Mouse (Mus musculus): ENCODE data around the gene Stat3.

Gene Stat3

GRCm38 (mm10) chr11:100957915-100958469 is 18.7 kb upstream of the Stat3 start:
- Histone ChIP-seq H3K36me3 (ENCODE audit: control insufficient read depth, insufficient read depth, low read length, poor library complexity, severe bottlenecking) (no peaks in the 10 kb centered on the region), H3K27me3 (ENCODE audit: control insufficient read depth, insufficient read depth, low read length, poor library complexity, severe bottlenecking) (no peaks in the 10 kb centered on the region)
- no peak for DNase-seq (ENCODE audit: low read depth, low spot score)

- H3K27me3 ChIP-seq (ENCODE audit: control insufficient read depth, insufficient read depth, low read length, poor library complexity, severe bottlenecking) = no peaks in the 10 kb centered on the region
- DNase-seq (ENCODE audit: low read depth, low spot score) = peak; percentile 65
- no peaks in the 10 kb centered on the region for H3K36me3 ChIP-seq (ENCODE audit: control insufficient read depth, insufficient read depth, low read length, poor library complexity, severe bottlenecking)
Observed at GRCm38 (mm10) chr11:100957244-100957643, 17.9 kb upstream of the Stat3 start.

GRCm38 (mm10) chr11:100949540-100949939 is 10.2 kb upstream of the Stat3 start:
- no peaks in the 10 kb centered on the region for H3K36me3 ChIP-seq (ENCODE audit: control insufficient read depth, insufficient read depth, low read length, poor library complexity, severe bottlenecking)
- DNase-seq (ENCODE audit: low read depth, low spot score) = no peak
- no peaks in the 10 kb centered on the region for H3K27me3 ChIP-seq (ENCODE audit: control insufficient read depth, insufficient read depth, low read length, poor library complexity, severe bottlenecking)

- no peak for DNase-seq (ENCODE audit: low read depth, low spot score)
- H3K36me3 ChIP-seq (ENCODE audit: control insufficient read depth, insufficient read depth, low read length, poor library complexity, severe bottlenecking) = no peaks in the 10 kb centered on the region
- H3K27me3 ChIP-seq (ENCODE audit: control insufficient read depth, insufficient read depth, low read length, poor library complexity, severe bottlenecking) = no peaks in the 10 kb centered on the region
Observed at GRCm38 (mm10) chr11:100948317-100948716, 9.0 kb upstream of the Stat3 start.

- DNase-seq (ENCODE audit: low read depth, low spot score) = peak; percentile 53
- Histone ChIP-seq H3K36me3 (ENCODE audit: control insufficient read depth, insufficient read depth, low read length, poor library complexity, severe bottlenecking) (no peaks in the 10 kb centered on the region), H3K27me3 (ENCODE audit: control insufficient read depth, insufficient read depth, low read length, poor library complexity, severe bottlenecking) (no peaks in the 10 kb centered on the region)
Observed at GRCm38 (mm10) chr11:100947548-100947947, 8.2 kb upstream of the Stat3 start.

- DNase-seq (ENCODE audit: low read depth, low spot score) = no peak
- Histone ChIP-seq H3K36me3 (ENCODE audit: control insufficient read depth, insufficient read depth, low read length, poor library complexity, severe bottlenecking) (no peaks in the 10 kb centered on the region), H3K27me3 (ENCODE audit: control insufficient read depth, insufficient read depth, low read length, poor library complexity, severe bottlenecking) (no peaks in the 10 kb centered on the region)
Observed at GRCm38 (mm10) chr11:100946862-100947261, 7.5 kb upstream of the Stat3 start.

- no peak for DNase-seq (ENCODE audit: low read depth, low spot score)
- no peaks in the 10 kb centered on the region for H3K27me3 ChIP-seq (ENCODE audit: control insufficient read depth, insufficient read depth, low read length, poor library complexity, severe bottlenecking)
- H3K36me3 ChIP-seq (ENCODE audit: control insufficient read depth, insufficient read depth, low read length, poor library complexity, severe bottlenecking) = no peaks in the 10 kb centered on the region
Observed at GRCm38 (mm10) chr11:100942388-100942787, 3.0 kb upstream of the Stat3 start.

GRCm38 (mm10) chr11:100938711-100939511 is 429 bp downstream of the Stat3 start:
- Histone ChIP-seq H3K27me3 (ENCODE audit: control insufficient read depth, insufficient read depth, low read length, poor library complexity, severe bottlenecking) (no peaks in the 10 kb centered on the region), H3K36me3 (ENCODE audit: control insufficient read depth, insufficient read depth, low read length, poor library complexity, severe bottlenecking) (no peaks in the 10 kb centered on the region)
- DNase-seq (ENCODE audit: low read depth, low spot score) = no peak

GRCm38 (mm10) chr11:100938112-100938511 is 1.2 kb downstream of the Stat3 start:
- DNase-seq (ENCODE audit: low read depth, low spot score) = peak; percentile 62
- H3K27me3 ChIP-seq (ENCODE audit: control insufficient read depth, insufficient read depth, low read length, poor library complexity, severe bottlenecking) = no peaks in the 10 kb centered on the region
- H3K36me3 ChIP-seq (ENCODE audit: control insufficient read depth, insufficient read depth, low read length, poor library complexity, severe bottlenecking) = no peaks in the 10 kb centered on the region

- H3K36me3 ChIP-seq (ENCODE audit: control insufficient read depth, insufficient read depth, low read length, poor library complexity, severe bottlenecking) = no peaks in the 10 kb centered on the region
- DNase-seq (ENCODE audit: low read depth, low spot score) = no peak
- H3K27me3 ChIP-seq (ENCODE audit: control insufficient read depth, insufficient read depth, low read length, poor library complexity, severe bottlenecking) = no peaks in the 10 kb centered on the region
Observed at GRCm38 (mm10) chr11:100937295-100937694, 2.0 kb downstream of the Stat3 start.

GRCm38 (mm10) chr11:100935373-100936355 is 3.7 kb downstream of the Stat3 start:
- H3K36me3 ChIP-seq (ENCODE audit: control insufficient read depth, insufficient read depth, low read length, poor library complexity, severe bottlenecking) = no peaks in the 10 kb centered on the region
- DNase-seq (ENCODE audit: low read depth, low spot score) = no peak
- no peaks in the 10 kb centered on the region for H3K27me3 ChIP-seq (ENCODE audit: control insufficient read depth, insufficient read depth, low read length, poor library complexity, severe bottlenecking)

- Histone ChIP-seq H3K27me3 (ENCODE audit: control insufficient read depth, insufficient read depth, low read length, poor library complexity, severe bottlenecking) (no peaks in the 10 kb centered on the region), H3K36me3 (ENCODE audit: control insufficient read depth, insufficient read depth, low read length, poor library complexity, severe bottlenecking) (no peaks in the 10 kb centered on the region)
- DNase-seq (ENCODE audit: low read depth, low spot score) = peak; percentile 76
Observed at GRCm38 (mm10) chr11:100931254-100931921, 8.0 kb downstream of the Stat3 start.

- Histone ChIP-seq H3K36me3 (ENCODE audit: control insufficient read depth, insufficient read depth, low read length, poor library complexity, severe bottlenecking) (no peaks in the 10 kb centered on the region), H3K27me3 (ENCODE audit: control insufficient read depth, insufficient read depth, low read length, poor library complexity, severe bottlenecking) (no peaks in the 10 kb centered on the region)
- DNase-seq (ENCODE audit: low read depth, low spot score) = no peak
Observed at GRCm38 (mm10) chr11:100930611-100931010, 8.7 kb downstream of the Stat3 start.

- no peak for DNase-seq (ENCODE audit: low read depth, low spot score)
- Histone ChIP-seq H3K36me3 (ENCODE audit: control insufficient read depth, insufficient read depth, low read length, poor library complexity, severe bottlenecking) (no peaks in the 10 kb centered on the region), H3K27me3 (ENCODE audit: control insufficient read depth, insufficient read depth, low read length, poor library complexity, severe bottlenecking) (no peaks in the 10 kb centered on the region)
Observed at GRCm38 (mm10) chr11:100927386-100927785, 12.0 kb downstream of the Stat3 start.

Data from splenic B cell, adult 2 months (primary cell).